Mouse (Mus musculus) spleen, adult 2 months (tissue): ENCODE measurements around the gene Depdc1a.

Experiments
- CTCF ChIP-seq: fragments of 200-500 bp; IDR thresholded peaks from 2 replicates; pipeline ENCODE4 v1.5.1; 2011; ENCODE audit warnings: mild to moderate bottlenecking, inconsistent platforms; ENCODE audit not compliant: insufficient read depth, insufficient read length, insufficient replicate concordance; ENCODE audit errors: extremely low read depth
- POLR2A ChIP-seq: fragments of 200-500 bp; IDR thresholded peaks from 2 replicates; pipeline ENCODE4 v1.6.1; 2011; ENCODE audit warnings: low read depth, low read length, inconsistent platforms

- TF ChIP-seq POLR2A (no peak), CTCF (no peak)
Measured at GRCm38 (mm10) chr3:159550224-159550623, 55.0 kb downstream of the Depdc1a start.
